Mouse (Mus musculus): ENCODE data around the gene Tes3-ps.

The Tes3-ps gene

GRCm38 (mm10) chr13:49526235-49526634 is 33.1 kb downstream of the Tes3-ps start:
- Histone ChIP-seq H3K4me3 (replicated peaks; ENCODE audit: low read length) (no peak overlapping the region), H3K27me3 (ENCODE audit: insufficient read depth, low read length) (no peaks in the 10 kb centered on the region), H3K4me1 (replicated peaks; ENCODE audit: low read depth, low read length) (no peaks in the 10 kb centered on the region), H3K36me3 (ENCODE audit: insufficient read depth, low read length) (no peaks in the 10 kb centered on the region), H3K9me3 (ENCODE audit: low read length) (no peaks in the 10 kb centered on the region)
- no peak for TF ChIP-seq CTCF (conservative IDR thresholded peaks at IDR 0.05; ENCODE audit: low read length)
- TF ChIP-seq POU5F1 (IDR thresholded peaks at IDR 0.05; ENCODE audit: borderline replicate concordance, low read length), result no peak
- no peak for TF ChIP-seq NANOG (IDR thresholded peaks at IDR 0.05; ENCODE audit: borderline replicate concordance, low read length)

GRCm38 (mm10) chr13:49530636-49531035 is 37.5 kb downstream of the Tes3-ps start:
- H3K9me3 ChIP-seq (ENCODE audit: low read length), result no peaks in the 10 kb centered on the region
- H3K36me3 ChIP-seq (ENCODE audit: insufficient read depth, low read length), result no peaks in the 10 kb centered on the region
- TF ChIP-seq POU5F1 (IDR thresholded peaks at IDR 0.05; ENCODE audit: borderline replicate concordance, low read length) (no peak), NANOG (IDR thresholded peaks at IDR 0.05; ENCODE audit: borderline replicate concordance, low read length) (no peak), CTCF (conservative IDR thresholded peaks at IDR 0.05; ENCODE audit: low read length) (no peak)
- H3K27me3 ChIP-seq (ENCODE audit: insufficient read depth, low read length), result no peaks in the 10 kb centered on the region
- no peak overlapping the region for H3K4me3 ChIP-seq (replicated peaks; ENCODE audit: low read length)
- H3K4me1 ChIP-seq (replicated peaks; ENCODE audit: low read depth, low read length), result 0 out of 2 replicates have a peak, but pooled peaks cover 3% of the 10 kb centered on the region

GRCm38 (mm10) chr13:49536946-49537345 is 43.8 kb downstream of the Tes3-ps start:
- TF ChIP-seq NANOG (IDR thresholded peaks at IDR 0.05; ENCODE audit: borderline replicate concordance, low read length), result no peak
- TF ChIP-seq POU5F1 (IDR thresholded peaks at IDR 0.05; ENCODE audit: borderline replicate concordance, low read length), result no peak
- no peak for TF ChIP-seq CTCF (conservative IDR thresholded peaks at IDR 0.05; ENCODE audit: low read length)
- Histone ChIP-seq H3K4me1 (replicated peaks; ENCODE audit: low read depth, low read length) (0 out of 2 replicates have a peak, but pooled peaks cover 3% of the 10 kb centered on the region), H3K36me3 (ENCODE audit: insufficient read depth, low read length) (no peaks in the 10 kb centered on the region), H3K9me3 (ENCODE audit: low read length) (no peaks in the 10 kb centered on the region), H3K4me3 (replicated peaks; ENCODE audit: low read length) (no peak overlapping the region), H3K27me3 (ENCODE audit: insufficient read depth, low read length) (no peaks in the 10 kb centered on the region)

- H3K4me3 ChIP-seq (replicated peaks; ENCODE audit: low read length), result no peak overlapping the region
- 0 out of 2 replicates have a peak, but pooled peaks cover 3% of the 10 kb centered on the region for H3K4me1 ChIP-seq (replicated peaks; ENCODE audit: low read depth, low read length)
- TF ChIP-seq POU5F1 (IDR thresholded peaks at IDR 0.05; ENCODE audit: borderline replicate concordance, low read length) (no peak), CTCF (conservative IDR thresholded peaks at IDR 0.05; ENCODE audit: low read length) (no peak), NANOG (IDR thresholded peaks at IDR 0.05; ENCODE audit: borderline replicate concordance, low read length) (no peak)
- H3K9me3 ChIP-seq (ENCODE audit: low read length), result no peaks in the 10 kb centered on the region
- H3K27me3 ChIP-seq (ENCODE audit: insufficient read depth, low read length), result no peaks in the 10 kb centered on the region
- H3K36me3 ChIP-seq (ENCODE audit: insufficient read depth, low read length), result 0 out of 2 replicates have a peak, but pooled peaks cover 4% of the 10 kb centered on the region
Observed at GRCm38 (mm10) chr13:49538693-49539092, 45.6 kb downstream of the Tes3-ps start.

- H3K36me3 ChIP-seq (ENCODE audit: insufficient read depth, low read length), result 0 out of 2 replicates have a peak, but pooled peaks cover 4% of the 10 kb centered on the region
- H3K27me3 ChIP-seq (ENCODE audit: insufficient read depth, low read length), result no peaks in the 10 kb centered on the region
- H3K4me3 ChIP-seq (replicated peaks; ENCODE audit: low read length), result no peak within 1 kb of the TSS
- H3K4me1 ChIP-seq (replicated peaks; ENCODE audit: low read depth, low read length), result no peaks in the 10 kb centered on the region
- no peaks in the 10 kb centered on the region for H3K9me3 ChIP-seq (ENCODE audit: low read length)
- no peak for TF ChIP-seq POU5F1 (IDR thresholded peaks at IDR 0.05; ENCODE audit: borderline replicate concordance, low read length)
Observed at GRCm38 (mm10) chr13:49544279-49544678, 51.2 kb downstream of the Tes3-ps start, which contains the start of gene Aspn. Gene Aspn, plus strand, starts transcription at chr13:49544443.

- Histone ChIP-seq H3K4me3 (replicated peaks; ENCODE audit: low read length) (no peak overlapping the region), H3K36me3 (ENCODE audit: insufficient read depth, low read length) (0 out of 2 replicates have a peak, but pooled peaks cover 4% of the 10 kb centered on the region), H3K27me3 (ENCODE audit: insufficient read depth, low read length) (no peaks in the 10 kb centered on the region), H3K9me3 (ENCODE audit: low read length) (no peaks in the 10 kb centered on the region), H3K4me1 (replicated peaks; ENCODE audit: low read depth, low read length) (no peaks in the 10 kb centered on the region)
- TF ChIP-seq POU5F1 (IDR thresholded peaks at IDR 0.05; ENCODE audit: borderline replicate concordance, low read length) (no peak), NANOG (IDR thresholded peaks at IDR 0.05; ENCODE audit: borderline replicate concordance, low read length) (no peak), CTCF (conservative IDR thresholded peaks at IDR 0.05; ENCODE audit: low read length) (no peak)
Observed at GRCm38 (mm10) chr13:49545646-49546045, 52.5 kb downstream of the Tes3-ps start.
